Mouse (Mus musculus) kidney, embryonic 14.5 days (tissue): Measurements from ENCODE around the gene Sez6l. TPM values are rescaled to one million over a fixed set of nuclear protein-coding genes. Genes with fewer than 3 reads are reported as not detected.

Experiments
- ATAC-seq: fragments of 200-750 bp; cut with Nextera tagmentation; 2 replicates; pipeline ENCODE4 v1.8.0; 2017; ENCODE audit warnings: moderate number of reproducible peaks, mild to moderate bottlenecking, moderate TSS enrichment, moderate library complexity; ENCODE audit not compliant: low FRiP score, low TSS enrichment
- H3K27ac ChIP-seq: fragments of 300-500 bp; sonication (generic); 2 replicates; pipeline ENCODE4 v1.5.1; 2014; ENCODE audit warnings: low read depth, mild to moderate bottlenecking, low read length, moderate library complexity, mixed read lengths
- H3K27me3 ChIP-seq: fragments of 300-500 bp; sonication (generic); 2 replicates; pipeline ENCODE4 v1.6.1; 2014; ENCODE audit warnings: mild to moderate bottlenecking, low read length; ENCODE audit not compliant: control insufficient read depth, insufficient read depth
- H3K36me3 ChIP-seq: fragments of 300-500 bp; sonication (generic); 2 replicates; pipeline ENCODE4 v1.6.1; 2014; ENCODE audit warnings: low read length, mixed read lengths; ENCODE audit not compliant: control insufficient read depth, insufficient read depth
- H3K4me1 ChIP-seq: fragments of 300-500 bp; sonication (generic); 2 replicates; pipeline ENCODE4 v1.6.1; 2014; ENCODE audit warnings: low read length, mixed read lengths; ENCODE audit not compliant: control insufficient read depth, insufficient read depth
- H3K4me2 ChIP-seq: fragments of 300-500 bp; sonication (generic); replicated peaks from 2 replicates; pipeline ENCODE4 v1.6.1; 2014; ENCODE audit warnings: low read depth, mild to moderate bottlenecking, low read length
- H3K4me3 ChIP-seq: fragments of 300-500 bp; sonication (generic); 2 replicates; pipeline ENCODE4 v1.5.1; 2014; ENCODE audit warnings: mild to moderate bottlenecking, low read length
- H3K9ac ChIP-seq: fragments of 300-500 bp; sonication (generic); 2 replicates; pipeline ENCODE4 v1.6.1; 2014; ENCODE audit warnings: low read depth, mild to moderate bottlenecking, low read length, moderate library complexity
- H3K9me3 ChIP-seq: fragments of 300-500 bp; sonication (generic); 2 replicates; pipeline ENCODE4 v1.6.1; 2016; ENCODE audit warnings: low read length; ENCODE audit not compliant: control insufficient read depth
- WGBS: fragments of 180-500 bp; shearing (Covaris S2); extraction: QIAGEN DNeasy Blood & Tissue Kit; methylation state at CpG from one replicate; pipeline ENCODE4 v1.1.7; 2014; 5-methylcytosine and 5-hydroxymethylcytosine counted together
- polyA plus RNA-seq: library from polyadenylated mRNA; unstranded; fragments of >200 nt; fragmentation: Nextera tagmentation; extraction: Ambion mirVana; gene quantifications from 2 replicates; pipeline ENCODE4 v1.2.1, GENCODE M21; 2014

Sez6l gene
- polyA plus RNA-seq, 1 experiment from 2014 or later, result 0.26 TPM

GRCm38 (mm10) chr5:112486415-112486814 lies 90.6 kb downstream of the Sez6l start:
- H3K27me3 ChIP-seq, result no peaks in the 10 kb centered on the region
- H3K9ac ChIP-seq, result no peak overlapping the region
- H3K4me2 ChIP-seq, result no peak overlapping the region
- H3K4me3 ChIP-seq, result no peak overlapping the region
- H3K4me1 ChIP-seq, result no peaks in the 10 kb centered on the region
- no peak for ATAC-seq
- no peaks in the 10 kb centered on the region for H3K36me3 ChIP-seq
- H3K9me3 ChIP-seq, result no peaks in the 10 kb centered on the region
- H3K27ac ChIP-seq, result no peak overlapping the region
- 78% methylated on average over 5 of the region's 5 CpGs for WGBS

DNA sequence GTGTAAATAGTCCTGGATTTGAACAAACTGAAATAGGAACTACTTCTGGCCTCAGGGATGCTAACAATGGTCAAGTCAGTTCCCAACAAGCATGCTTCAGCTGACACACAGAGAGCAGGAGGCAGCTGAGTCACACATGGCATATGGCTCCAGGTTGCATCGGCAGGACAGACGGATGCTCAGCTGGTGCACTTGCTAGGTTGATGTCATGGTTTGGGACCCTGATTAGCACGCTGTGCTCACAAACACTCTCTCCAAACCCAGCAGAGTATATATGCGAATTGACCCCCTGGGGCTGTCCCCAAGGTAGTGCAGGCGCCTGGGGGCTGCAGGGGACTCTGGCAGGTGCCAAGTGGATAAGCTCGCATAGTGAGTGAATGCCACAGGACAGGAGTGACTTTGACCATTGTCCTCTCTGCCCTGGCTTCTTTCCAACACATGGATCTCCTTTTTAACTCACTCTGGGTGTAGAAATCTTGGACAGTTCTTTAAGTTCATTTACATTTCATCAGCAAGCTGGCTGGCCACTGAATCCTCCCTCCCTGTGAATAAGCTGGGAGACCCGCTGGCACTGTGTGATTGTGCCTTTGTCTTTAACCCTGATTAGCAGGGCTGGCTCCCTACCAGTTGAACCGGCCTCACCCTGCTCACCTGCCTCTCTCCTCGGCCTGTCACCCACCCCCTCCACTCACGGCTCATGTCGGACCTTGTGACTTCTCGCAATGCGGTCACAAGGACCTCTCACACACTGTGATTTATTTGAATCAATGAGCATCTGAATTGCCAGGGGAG lies 91.9 kb downstream of the Sez6l start:
- H3K27ac ChIP-seq, result no peak overlapping the region
- no peaks in the 10 kb centered on the region for H3K9me3 ChIP-seq
- no peak overlapping the region for H3K9ac ChIP-seq
- no peak overlapping the region for H3K4me3 ChIP-seq
- H3K36me3 ChIP-seq, result no peaks in the 10 kb centered on the region
- no peak overlapping the region for H3K4me2 ChIP-seq
- no peaks in the 10 kb centered on the region for H3K4me1 ChIP-seq
- 24% methylated on average over 13 of the region's 13 CpGs for WGBS
- no peaks in the 10 kb centered on the region for H3K27me3 ChIP-seq
- ATAC-seq, result no peak

GRCm38 (mm10) chr5:112483030-112483429 lies 94.0 kb downstream of the Sez6l start:
- ATAC-seq, result no peak
- WGBS, result 80% methylated on average over 8 of the region's 8 CpGs
- no peaks in the 10 kb centered on the region for H3K27me3 ChIP-seq
- no peak overlapping the region for H3K4me2 ChIP-seq
- no peak overlapping the region for H3K9ac ChIP-seq
- H3K36me3 ChIP-seq, result no peaks in the 10 kb centered on the region
- H3K4me1 ChIP-seq, result no peaks in the 10 kb centered on the region
- H3K9me3 ChIP-seq, result no peaks in the 10 kb centered on the region
- H3K27ac ChIP-seq, result no peak overlapping the region
- no peak overlapping the region for H3K4me3 ChIP-seq

DNA sequence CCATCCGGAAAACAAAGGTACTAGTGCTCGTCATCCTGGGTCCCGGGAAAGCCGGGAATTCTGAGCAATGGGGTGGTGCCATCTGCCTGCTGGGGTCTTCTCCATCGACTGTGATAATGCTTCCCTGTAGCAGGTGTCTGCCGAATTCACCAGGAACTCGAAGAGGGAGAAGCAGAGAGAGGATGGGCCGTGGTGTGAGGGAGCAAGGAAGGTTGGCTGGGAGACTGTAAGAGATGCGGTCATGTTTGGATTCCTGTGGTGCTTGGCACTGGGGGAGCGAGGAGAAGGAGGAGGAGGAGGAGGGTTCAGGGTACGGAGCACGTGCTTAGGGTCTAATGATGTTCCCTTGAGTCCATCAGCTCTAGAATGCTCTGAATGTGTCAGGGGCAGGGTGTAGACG lies 94.4 kb downstream of the Sez6l start:
- Histone ChIP-seq H3K4me1 (no peaks in the 10 kb centered on the region), H3K4me2 (no peak overlapping the region), H3K9me3 (no peaks in the 10 kb centered on the region), H3K27me3 (no peaks in the 10 kb centered on the region), H3K27ac (no peak overlapping the region), H3K9ac (no peak overlapping the region), H3K36me3 (no peaks in the 10 kb centered on the region), H3K4me3 (no peak overlapping the region)
- WGBS, result 62% methylated on average over 13 of the region's 13 CpGs
- no peak for ATAC-seq

GRCm38 (mm10) chr5:112481946-112482410 lies 95.0 kb downstream of the Sez6l start:
- Histone ChIP-seq H3K4me1 (no peaks in the 10 kb centered on the region), H3K4me2 (no peak overlapping the region; the same call in 1 of the 2 replicates), H3K27ac (no peak overlapping the region), H3K9ac (no peak overlapping the region), H3K9me3 (no peaks in the 10 kb centered on the region), H3K27me3 (no peaks in the 10 kb centered on the region), H3K4me3 (no peak overlapping the region), H3K36me3 (no peaks in the 10 kb centered on the region)
- WGBS, result 34% methylated on average over 19 of the region's 19 CpGs
- ATAC-seq, result no peak; the same call in 1 of the 2 replicates

DNA sequence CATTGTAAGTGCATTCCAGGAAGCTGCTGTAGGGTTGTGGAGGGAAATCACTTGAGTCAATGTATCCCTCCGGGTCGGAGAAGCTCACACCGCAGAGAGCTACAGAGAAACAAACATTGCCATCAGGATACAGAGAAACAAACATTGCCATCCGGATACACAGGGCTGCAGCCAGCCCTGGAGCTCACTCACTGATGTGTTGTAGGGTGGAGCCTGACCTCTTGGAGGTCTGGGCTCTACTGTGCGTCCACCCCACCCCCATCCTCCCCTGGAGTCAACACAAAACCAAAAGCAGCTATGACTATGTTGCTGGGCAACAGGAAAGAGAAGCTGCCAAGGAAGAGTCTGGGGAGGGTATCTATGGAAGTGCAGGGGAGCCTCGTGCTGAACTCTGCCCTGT lies 103.5 kb downstream of the Sez6l start:
- ATAC-seq, result no peak
- 56% methylated on average over 6 of the region's 6 CpGs for WGBS
- Histone ChIP-seq H3K4me1 (no peaks in the 10 kb centered on the region), H3K4me3 (no peak overlapping the region), H3K27ac (no peak overlapping the region), H3K27me3 (no peaks in the 10 kb centered on the region), H3K4me2 (no peak overlapping the region), H3K9me3 (peaks cover 3% of the 10 kb centered on the region; the same call in 1 of the 2 replicates), H3K36me3 (no peaks in the 10 kb centered on the region), H3K9ac (no peak overlapping the region)

DNA sequence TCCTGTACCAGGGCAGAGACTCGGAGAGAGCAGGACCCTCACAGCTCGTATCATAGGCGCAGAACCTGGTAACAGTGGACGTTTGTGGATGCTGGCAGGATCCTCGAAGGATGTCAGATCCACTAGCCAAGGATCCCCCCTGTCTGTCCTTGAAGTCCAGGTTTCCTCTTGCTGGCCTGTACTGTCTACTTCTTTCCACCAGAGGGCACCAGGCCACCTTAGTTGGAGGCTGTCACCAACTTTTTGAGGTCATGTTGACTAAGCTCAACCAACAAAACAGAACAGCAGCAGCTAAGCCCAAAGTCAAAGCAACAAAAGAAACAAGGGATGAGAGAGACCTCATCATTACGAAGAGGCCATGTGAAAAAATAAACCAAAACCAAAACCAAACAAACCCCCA lies 106.8 kb downstream of the Sez6l start:
- Histone ChIP-seq H3K4me2 (no peak overlapping the region), H3K9ac (no peak overlapping the region), H3K27ac (no peak overlapping the region), H3K9me3 (peaks cover 3% of the 10 kb centered on the region; the same call in 1 of the 2 replicates), H3K4me3 (no peak overlapping the region), H3K27me3 (no peaks in the 10 kb centered on the region), H3K4me1 (no peaks in the 10 kb centered on the region; the same call in 1 of the 2 replicates), H3K36me3 (no peaks in the 10 kb centered on the region)
- 71% methylated on average over 6 of the region's 6 CpGs for WGBS
- no peak for ATAC-seq

DNA sequence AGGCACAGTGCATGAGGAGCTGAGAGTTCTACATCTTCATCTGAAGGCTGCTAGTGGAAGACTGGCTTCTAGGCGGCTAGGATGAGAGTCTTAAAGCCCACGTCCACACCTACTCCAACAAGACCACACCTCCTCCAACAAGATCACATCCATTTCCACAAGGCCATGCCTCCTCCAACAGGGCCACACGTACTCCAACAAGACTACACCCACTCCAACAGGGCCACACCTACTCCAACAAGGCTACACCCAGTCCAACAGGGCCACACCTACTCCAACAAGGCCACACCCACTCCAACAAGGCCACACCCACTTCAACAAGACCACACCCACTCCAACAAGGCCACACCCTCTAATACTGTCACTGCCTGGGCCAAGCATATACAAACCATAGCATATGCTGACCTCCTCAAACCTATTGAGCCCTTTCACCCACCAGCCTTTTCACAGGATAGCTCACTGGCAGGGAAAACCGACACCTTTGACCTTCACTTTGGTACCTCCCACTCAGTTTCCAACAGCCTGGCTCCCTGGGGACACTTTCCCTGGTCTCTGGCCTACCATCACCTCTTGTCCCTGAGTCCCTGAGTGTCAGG lies 107.9 kb downstream of the Sez6l start:
- Histone ChIP-seq H3K4me3 (no peak overlapping the region), H3K27me3 (no peaks in the 10 kb centered on the region), H3K4me1 (no peaks in the 10 kb centered on the region; the same call in 1 of the 2 replicates), H3K9me3 (peaks cover 3% of the 10 kb centered on the region; the same call in 1 of the 2 replicates), H3K36me3 (no peaks in the 10 kb centered on the region), H3K4me2 (no peak overlapping the region), H3K9ac (no peak overlapping the region), H3K27ac (no peak overlapping the region)
- no peak for ATAC-seq
- WGBS, result 80% methylated on average over 4 of the region's 4 CpGs

- no peak overlapping the region for H3K4me3 ChIP-seq
- H3K36me3 ChIP-seq, result no peaks in the 10 kb centered on the region
- H3K9ac ChIP-seq, result no peak overlapping the region
- 55% methylated on average over 6 of the region's 6 CpGs for WGBS
- no peak overlapping the region for H3K4me2 ChIP-seq
- no peak overlapping the region for H3K27ac ChIP-seq
- H3K9me3 ChIP-seq, result peaks cover 3% of the 10 kb centered on the region; the same call in 1 of the 2 replicates
- no peaks in the 10 kb centered on the region for H3K27me3 ChIP-seq
- H3K4me1 ChIP-seq, result no peaks in the 10 kb centered on the region; the same call in 1 of the 2 replicates
- ATAC-seq, result no peak
Measured at GRCm38 (mm10) chr5:112466331-112466730, 110.7 kb downstream of the Sez6l start.
